Mouse (Mus musculus) kidney, postnatal 25 days (tissue): ENCODE data around the gene Stat5a.
A peak's percentile ranks its signal among the peaks of the same experiment; 100 is the strongest.

Experiments used
- DNase-seq, 2 experiments: peaks; one replicate each; pipeline ENCODE4 v3.0.0; 2021; ENCODE audit warnings: mixed read lengths in 2 of 2

The Stat5a gene

GRCm38 (mm10) chr11:100836923-100837702, 22.0 kb upstream of the Stat5a start:
- no peak for DNase-seq

GRCm38 (mm10) chr11:100838894-100839293, 20.3 kb upstream of the Stat5a start:
- no peak for DNase-seq

GRCm38 (mm10) chr11:100839523-100839922, 19.6 kb upstream of the Stat5a start:
- no peak for DNase-seq

GRCm38 (mm10) chr11:100840866-100841265, 18.3 kb upstream of the Stat5a start:
- DNase-seq = peak in 1 of 2 experiments; percentile 46

- DNase-seq = no peak
Observed at GRCm38 (mm10) chr11:100842025-100842424, 17.1 kb upstream of the Stat5a start.

- no peak for DNase-seq
Observed at GRCm38 (mm10) chr11:100843070-100843669, 16.0 kb upstream of the Stat5a start.

- no peak for DNase-seq
Observed at GRCm38 (mm10) chr11:100844121-100844520, 15.0 kb upstream of the Stat5a start.

GRCm38 (mm10) chr11:100845793-100846192, 13.4 kb upstream of the Stat5a start:
- DNase-seq = no peak

GRCm38 (mm10) chr11:100847572-100847971, 11.6 kb upstream of the Stat5a start:
- no peak for DNase-seq

GRCm38 (mm10) chr11:100848080-100848479, 11.1 kb upstream of the Stat5a start:
- DNase-seq = no peak

- no peak for DNase-seq
Observed at GRCm38 (mm10) chr11:100848789-100849379, 10.3 kb upstream of the Stat5a start.

- DNase-seq = no peak
Observed at GRCm38 (mm10) chr11:100849456-100850037, 9.6 kb upstream of the Stat5a start.

- peak; percentile 77 to 91 for DNase-seq
Observed at GRCm38 (mm10) chr11:100850038-100850777, 8.9 kb upstream of the Stat5a start, which contains the start of gene Stat5b. Gene Stat5b, minus strand, starts transcription at chr11:100850724.

GRCm38 (mm10) chr11:100850778-100851528, 8.2 kb upstream of the Stat5a start:
- peak; percentile 84 to 87 for DNase-seq

GRCm38 (mm10) chr11:100852088-100852487, 7.1 kb upstream of the Stat5a start:
- no peak for DNase-seq

- DNase-seq = no peak
Observed at GRCm38 (mm10) chr11:100853018-100853417, 6.1 kb upstream of the Stat5a start.

- peak; percentile 74 to 94 for DNase-seq
Observed at GRCm38 (mm10) chr11:100854268-100854667, 4.9 kb upstream of the Stat5a start.

GRCm38 (mm10) chr11:100855178-100855577, 4.0 kb upstream of the Stat5a start:
- peak; percentile 45 to 85 for DNase-seq

GRCm38 (mm10) chr11:100857960-100858359, 1.2 kb upstream of the Stat5a start:
- no peak for DNase-seq

GRCm38 (mm10) chr11:100859579-100860075, 476 bp downstream of the Stat5a start:
- no peak for DNase-seq

- DNase-seq = peak; percentile 86 to 95
Observed at GRCm38 (mm10) chr11:100860198-100861048, 1.3 kb downstream of the Stat5a start.
